25 mouse cellular contexts compared by ENCODE assay signal in genomic region chr6:145961047-145961446, GRCm38 (mm10). TPM values are rescaled to one million over a fixed set of nuclear protein-coding genes. Genes with fewer than 3 reads are reported as not detected.
A peak's percentile ranks its signal among the peaks of the same experiment; 100 is the strongest.
DNase-seq lines count a peak whose midpoint lies in the region; ATAC-seq lines count a peak whose summit lies in the region.
"Had no signal": no experiment of that assay in that cellular context is flagged by ENCODE, and none has a peak within 500 bp of the region (broad histone marks: within the 10 kb centered on the region; RNA-seq: fewer than 3 reads in every experiment).

No protein-coding gene starts in this region.

- peak; percentile 22; the same call in 1 of the 2 replicates for ATAC-seq in cerebellum, adult (ENCODE audit: insufficient number of reproducible peaks, low FRiP score, low TSS enrichment)
- no peak for ATAC-seq in megakaryocyte, adult 5-6 weeks (ENCODE audit: poor library complexity, severe bottlenecking)
- no peak for ATAC-seq in CD4-positive, CD25-positive, alpha-beta regulatory T cell, adult 4 months
- ATAC-seq: forebrain, embryonic 15.5 days; intestine, postnatal 0 days; lung, postnatal 0 days had no signal

- no peak for DNase-seq in cerebellum, postnatal 4 days (ENCODE audit: low spot score in 2 of 2)
- peak; percentile 40 for DNase-seq in brain, adult 2 months (ENCODE audit: low read depth, low spot score)
- DNase-seq in cerebellum, adult 8-10 months: peak; percentile 26
- DNase-seq in cerebellum, postnatal 25 days: peak; percentile 53 to 55
- no peak for DNase-seq in testis, postnatal 10 days (ENCODE audit: low spot score)
- DNase-seq: adrenal gland, adult 8-10 months; gastrocnemius, postnatal 10 days; heart, adult 18-20 months; heart, postnatal 36 days; kidney, postnatal 25 days; liver, embryonic 13.5 days; lung, adult 18-20 months; lung, postnatal 4 days; midbrain, embryonic 14.5 days; retina, postnatal 1 day; right cerebral cortex, postnatal 14 days; thymus, postnatal 25 days had no signal

RNA-seq across cellular contexts. Expression of gene Sspn, which starts 29.6 kb away (rescaled TPM):
- total RNA-seq in megakaryocyte, adult 5-6 weeks (2015): not detected in 2 replicates
- not detected in 2 replicates for total RNA-seq in megakaryocyte, adult 5-6 weeks (2017)
- not detected for polyA plus RNA-seq in CD4-positive, CD25-positive, alpha-beta regulatory T cell, adult 4 months (2017; shearing (Covaris generic))
- total RNA-seq: megakaryocyte-erythroid progenitor cell, adult 5-6 weeks had no signal
- polyA plus RNA-seq: G1E had no signal

Comparison
In these comparisons a context has a peak if more than half of its experiments do, and no peak if none do; other contexts are left out.
1. DNase-seq: peak in brain, adult 2 months (single experiment), cerebellum, adult 8-10 months (single experiment) and cerebellum, postnatal 25 days (2 of 2); none in cerebellum, postnatal 4 days (0 of 2) and testis, postnatal 10 days (single experiment).